Mouse (Mus musculus) heart, embryonic 12.5 days (tissue): ENCODE measurements at regions not wholly inside any gene's neighbourhood (a gene's known extent, or its start where the extent isn't known, plus 50 kb on each side); places are given as distances from the start of the nearest gene placed in this dataset.
A peak's percentile ranks its signal among the peaks of the same experiment; 100 is the strongest.

Source experiments
- ATAC-seq: fragments of 200-750 bp; cut with Nextera tagmentation; 2 replicates; pipeline ENCODE4 v1.8.0; 2017; ENCODE audit warnings: moderate TSS enrichment, moderate library complexity; ENCODE audit not compliant: insufficient number of reproducible peaks, low FRiP score
- H3K27ac ChIP-seq: fragments of 300-500 bp; sonication (generic); 2 replicates; pipeline ENCODE4 v1.5.1; 2016; ENCODE audit warnings: mild to moderate bottlenecking, moderate library complexity; ENCODE audit not compliant: poor library complexity, severe bottlenecking
- H3K27me3 ChIP-seq: fragments of 300-500 bp; sonication (generic); replicated peaks from 2 replicates; pipeline ENCODE4 v1.6.1; 2016; ENCODE audit warnings: mild to moderate bottlenecking, moderate library complexity
- H3K36me3 ChIP-seq: fragments of 300-500 bp; sonication (generic); 2 replicates; pipeline ENCODE4 v1.6.1; 2016; ENCODE audit warnings: mild to moderate bottlenecking, moderate library complexity
- H3K4me1 ChIP-seq: fragments of 300-500 bp; sonication (generic); replicated peaks from 2 replicates; pipeline ENCODE4 v1.6.1; 2016; ENCODE audit warnings: mild to moderate bottlenecking
- H3K4me2 ChIP-seq: fragments of 300-500 bp; sonication (generic); 2 replicates; pipeline ENCODE4 v1.6.1; 2016; ENCODE audit warnings: mild to moderate bottlenecking, moderate library complexity
- H3K4me3 ChIP-seq: fragments of 300-500 bp; sonication (generic); 2 replicates; pipeline ENCODE4 v1.5.1; 2016; ENCODE audit warnings: mild to moderate bottlenecking
- H3K9ac ChIP-seq: fragments of 300-500 bp; sonication (generic); 2 replicates; pipeline ENCODE4 v1.6.1; 2016; ENCODE audit warnings: mild to moderate bottlenecking, moderate library complexity
- H3K9me3 ChIP-seq: fragments of 300-500 bp; sonication (generic); replicated peaks from 2 replicates; pipeline ENCODE4 v1.6.1; 2016; ENCODE audit warnings: mild to moderate bottlenecking, moderate library complexity
- WGBS: fragments of 180-500 bp; shearing (Covaris S2); methylation state at CpG from one replicate; pipeline ENCODE4 v1.1.7; 2016; 5-methylcytosine and 5-hydroxymethylcytosine counted together

- Histone ChIP-seq H3K27me3 (no peaks in the 10 kb centered on the region), H3K9me3 (no peaks in the 10 kb centered on the region), H3K27ac (no peak overlapping the region), H3K9ac (no peak overlapping the region), H3K36me3 (no peaks in the 10 kb centered on the region), H3K4me1 (no peaks in the 10 kb centered on the region), H3K4me3 (no peak overlapping the region), H3K4me2 (no peak overlapping the region)
- WGBS, result 67% methylated on average over 10 of the region's 10 CpGs
- no peak for ATAC-seq
These were observed 120.8 kb upstream of the Lmcd1 start for GRCm38 (mm10) chr6:112152535-112153364.

- WGBS, result 85% methylated on average over 3 of the region's 3 CpGs
- Histone ChIP-seq H3K27ac (no peak overlapping the region), H3K9ac (no peak overlapping the region), H3K4me1 (no peaks in the 10 kb centered on the region), H3K9me3 (no peaks in the 10 kb centered on the region), H3K27me3 (no peaks in the 10 kb centered on the region), H3K36me3 (no peaks in the 10 kb centered on the region), H3K4me3 (no peak overlapping the region), H3K4me2 (no peak overlapping the region)
- ATAC-seq, result no peak
These were observed 106.1 kb upstream of the Lmcd1 start for GRCm38 (mm10) chr6:112167487-112167886.

- Histone ChIP-seq H3K4me3 (no peak overlapping the region), H3K27ac (peak overlapping the region; percentile 41), H3K36me3 (no peaks in the 10 kb centered on the region), H3K27me3 (no peaks in the 10 kb centered on the region), H3K9ac (no peak overlapping the region), H3K9me3 (peaks cover 8% of the 10 kb centered on the region), H3K4me2 (no peak overlapping the region), H3K4me1 (peaks cover 9% of the 10 kb centered on the region; the same call in 1 of the 2 replicates)
- ATAC-seq, result no peak
- 16% methylated on average over 2 of the region's 2 CpGs for WGBS
These were observed 97.2 kb upstream of the Lmcd1 start for GRCm38 (mm10) chr6:112176344-112176743.

- WGBS, result 82% methylated on average over 2 of the region's 2 CpGs
- H3K36me3 ChIP-seq, result no peaks in the 10 kb centered on the region
- no peak overlapping the region for H3K4me2 ChIP-seq
- ATAC-seq, result no peak
- H3K9me3 ChIP-seq, result no peaks in the 10 kb centered on the region
- no peak overlapping the region for H3K4me3 ChIP-seq
- no peak overlapping the region for H3K27ac ChIP-seq
- H3K4me1 ChIP-seq, result no peaks in the 10 kb centered on the region
- no peaks in the 10 kb centered on the region for H3K27me3 ChIP-seq
- H3K9ac ChIP-seq, result no peak overlapping the region
These were observed 85.9 kb upstream of the Lmcd1 start for GRCm38 (mm10) chr6:112187636-112188035.

GRCm38 (mm10) chr6:112191032-112191431 is 82.5 kb upstream of the Lmcd1 start:
- Histone ChIP-seq H3K4me3 (no peak overlapping the region), H3K9me3 (no peaks in the 10 kb centered on the region), H3K36me3 (no peaks in the 10 kb centered on the region), H3K27ac (no peak overlapping the region), H3K4me1 (no peaks in the 10 kb centered on the region), H3K4me2 (no peak overlapping the region), H3K9ac (no peak overlapping the region), H3K27me3 (no peaks in the 10 kb centered on the region)
- WGBS, result 43% methylated on average over 6 of the region's 6 CpGs
- ATAC-seq, result no peak

- Histone ChIP-seq H3K4me3 (peak overlapping the region; percentile 29), H3K27ac (no peak overlapping the region), H3K27me3 (no peaks in the 10 kb centered on the region), H3K9me3 (no peaks in the 10 kb centered on the region), H3K36me3 (no peaks in the 10 kb centered on the region), H3K4me1 (peaks cover 13% of the 10 kb centered on the region), H3K4me2 (peak overlapping the region; percentile 62), H3K9ac (no peak overlapping the region; the same call in 1 of the 2 replicates)
- WGBS, result 6% methylated on average over 16 of the region's 16 CpGs
- peak; percentile 75; the same call in 1 of the 2 replicates for ATAC-seq
These were observed 76.1 kb upstream of the Lmcd1 start for GRCm38 (mm10) chr6:112197445-112197844.

GRCm38 (mm10) chr6:112199241-112199640 is 74.3 kb upstream of the Lmcd1 start:
- H3K4me3 ChIP-seq, result no peak overlapping the region
- H3K27ac ChIP-seq, result no peak overlapping the region
- H3K9ac ChIP-seq, result no peak overlapping the region
- H3K27me3 ChIP-seq, result no peaks in the 10 kb centered on the region
- H3K9me3 ChIP-seq, result no peaks in the 10 kb centered on the region
- no peaks in the 10 kb centered on the region for H3K36me3 ChIP-seq
- H3K4me1 ChIP-seq, result peaks cover 24% of the 10 kb centered on the region
- ATAC-seq, result no peak
- WGBS, result 59% methylated on average over 4 of the region's 4 CpGs
- no peak overlapping the region for H3K4me2 ChIP-seq

- H3K9me3 ChIP-seq, result no peaks in the 10 kb centered on the region
- no peak for ATAC-seq
- H3K36me3 ChIP-seq, result no peaks in the 10 kb centered on the region
- WGBS, result 30% methylated on average over 4 of the region's 4 CpGs
- H3K27me3 ChIP-seq, result no peaks in the 10 kb centered on the region
- H3K9ac ChIP-seq, result no peak overlapping the region
- peaks cover 24% of the 10 kb centered on the region for H3K4me1 ChIP-seq
- no peak overlapping the region for H3K4me3 ChIP-seq
- no peak overlapping the region for H3K4me2 ChIP-seq
- H3K27ac ChIP-seq, result no peak overlapping the region
These were observed 71.4 kb upstream of the Lmcd1 start for GRCm38 (mm10) chr6:112202120-112202519.

- ATAC-seq, result no peak
- WGBS, result 15% methylated on average over 2 of the region's 2 CpGs
- H3K4me2 ChIP-seq, result no peak overlapping the region
- H3K27ac ChIP-seq, result no peak overlapping the region
- no peaks in the 10 kb centered on the region for H3K27me3 ChIP-seq
- H3K4me1 ChIP-seq, result peaks cover 18% of the 10 kb centered on the region
- H3K36me3 ChIP-seq, result no peaks in the 10 kb centered on the region
- no peaks in the 10 kb centered on the region for H3K9me3 ChIP-seq
- H3K9ac ChIP-seq, result no peak overlapping the region
- no peak overlapping the region for H3K4me3 ChIP-seq
These were observed 70.2 kb upstream of the Lmcd1 start for GRCm38 (mm10) chr6:112203321-112203720.

GRCm38 (mm10) chr6:112204956-112205355 is 68.6 kb upstream of the Lmcd1 start:
- Histone ChIP-seq H3K4me3 (no peak overlapping the region), H3K36me3 (no peaks in the 10 kb centered on the region), H3K9ac (no peak overlapping the region), H3K27me3 (no peaks in the 10 kb centered on the region), H3K27ac (no peak overlapping the region), H3K4me1 (peaks cover 18% of the 10 kb centered on the region), H3K9me3 (no peaks in the 10 kb centered on the region), H3K4me2 (no peak overlapping the region)
- 83% methylated on average over 2 of the region's 2 CpGs for WGBS
- no peak for ATAC-seq

GRCm38 (mm10) chr6:112205420-112205995 is 68.0 kb upstream of the Lmcd1 start:
- Histone ChIP-seq H3K36me3 (no peaks in the 10 kb centered on the region), H3K4me3 (no peak overlapping the region), H3K4me1 (peaks cover 18% of the 10 kb centered on the region), H3K27ac (no peak overlapping the region), H3K9ac (no peak overlapping the region), H3K27me3 (no peaks in the 10 kb centered on the region), H3K9me3 (no peaks in the 10 kb centered on the region), H3K4me2 (no peak overlapping the region)
- no peak for ATAC-seq
- WGBS, result 82% methylated on average over 11 of the region's 11 CpGs
